In genomic region chr10:28200609-28201008, GRCm38 (mm10) we compare ENCODE assay signal across 20 mouse cellular contexts.
"Had no signal": no experiment of that assay in that cellular context is flagged by ENCODE, and none has a peak within 500 bp of the region (broad histone marks: within the 10 kb centered on the region; RNA-seq: fewer than 3 reads in every experiment).

No protein-coding gene starts in this region.

- H3K4me1 ChIP-seq: liver, embryonic 13.5 days; liver, embryonic 15.5 days; lung, embryonic 15.5 days; midbrain, embryonic 15.5 days; neural tube, embryonic 13.5 days; neural tube, embryonic 15.5 days had no signal

- H3K27me3 ChIP-seq: liver, embryonic 13.5 days; liver, embryonic 15.5 days; lung, embryonic 15.5 days; midbrain, embryonic 15.5 days; neural tube, embryonic 13.5 days; neural tube, embryonic 15.5 days had no signal

- H3K36me3 ChIP-seq: liver, embryonic 13.5 days; liver, embryonic 15.5 days; lung, embryonic 15.5 days; midbrain, embryonic 15.5 days; neural tube, embryonic 13.5 days; neural tube, embryonic 15.5 days had no signal

- DNase-seq: liver, embryonic 13.5 days; liver, postnatal 0 days; lung, adult 2 months; lung, postnatal 4 days; retina, postnatal 1 day; right cerebral cortex, adult 18-20 months; right cerebral cortex, postnatal 25 days; right cerebral cortex, postnatal 4 days; spleen, adult 18-20 months; thymus, adult 18-20 months; thymus, postnatal 14 days; thymus, postnatal 36 days had no signal

- H3K4me3 ChIP-seq: liver, embryonic 13.5 days; liver, embryonic 15.5 days; lung, embryonic 15.5 days; midbrain, embryonic 15.5 days; myocyte; neural tube, embryonic 13.5 days; neural tube, embryonic 15.5 days had no signal

- H3K27ac ChIP-seq: liver, embryonic 13.5 days; liver, embryonic 15.5 days; lung, embryonic 15.5 days; midbrain, embryonic 15.5 days; neural tube, embryonic 13.5 days; neural tube, embryonic 15.5 days had no signal

- H3K4me2 ChIP-seq: liver, embryonic 13.5 days; liver, embryonic 15.5 days; lung, embryonic 15.5 days; midbrain, embryonic 11.5 days; midbrain, embryonic 15.5 days; neural tube, embryonic 13.5 days; neural tube, embryonic 15.5 days had no signal

- H3K9ac ChIP-seq: liver, embryonic 13.5 days; liver, embryonic 15.5 days; liver, postnatal 0 days; lung, embryonic 15.5 days; midbrain, embryonic 15.5 days; neural tube, embryonic 13.5 days; neural tube, embryonic 15.5 days had no signal

- H3K9me3 ChIP-seq: liver, embryonic 13.5 days; liver, embryonic 15.5 days; lung, embryonic 15.5 days; midbrain, embryonic 15.5 days; neural tube, embryonic 13.5 days; neural tube, embryonic 15.5 days had no signal

- ATAC-seq: liver, postnatal 0 days; lung, postnatal 0 days; midbrain, embryonic 15.5 days had no signal
